Mouse (Mus musculus) CH12.LX (cell line): ENCODE results near the gene Slc22a15.

ENCODE experiments used
- BHLHE40 ChIP-seq: IDR thresholded peaks from 2 replicates; pipeline ENCODE4 v1.6.1; 2011; ENCODE audit warnings: mild to moderate bottlenecking, low read depth, low read length, improper control_type of control experiment
- MEF2A ChIP-seq: IDR thresholded peaks from 2 replicates; pipeline ENCODE4 v1.6.1; 2014; ENCODE audit warnings: low read depth, mild to moderate bottlenecking, inconsistent platforms, low read length, improper control_type of control experiment, borderline replicate concordance
- UBTF ChIP-seq: IDR thresholded peaks from 2 replicates; pipeline ENCODE4 v1.6.1; 2012; ENCODE audit warnings: low read depth, mild to moderate bottlenecking, inconsistent platforms, low read length, improper control_type of control experiment, moderate library complexity

DNA sequence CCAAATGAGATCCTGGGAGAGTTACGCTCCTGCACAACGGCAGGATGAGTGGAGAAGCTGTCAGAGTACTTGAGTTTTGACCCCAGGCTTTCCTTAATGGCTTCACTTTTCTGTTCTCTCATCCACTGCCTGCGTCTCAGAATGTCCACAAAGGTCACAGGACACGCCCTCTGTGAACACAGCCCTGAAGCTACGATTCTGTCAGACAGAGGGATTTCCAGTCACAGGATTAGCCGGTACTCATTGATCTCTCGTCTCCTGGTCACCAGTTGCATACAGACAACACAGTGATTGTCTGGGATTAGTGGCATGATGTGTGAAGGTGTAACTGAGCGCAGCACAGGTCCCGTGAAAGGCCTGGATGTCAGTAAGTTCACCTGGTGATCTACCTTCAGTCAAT lies 39.2 kb upstream of the Slc22a15 start:
- TF ChIP-seq MEF2A (no peak), UBTF (no peak), BHLHE40 (no peak)
